Mouse (Mus musculus) megakaryocyte, embryonic 14.5 days (primary cell): ENCODE measurements around the gene Prex1.

Source experiments
- FLI1 ChIP-seq: IDR thresholded peaks from 2 replicates; pipeline ENCODE4 v1.6.1; 2012; ENCODE audit warnings: low read length, inconsistent platforms, mixed read lengths
- GATA1 ChIP-seq: IDR thresholded peaks from 3 replicates; pipeline ENCODE4 v1.6.1; 2012; ENCODE audit warnings: mixed read lengths, low read length, inconsistent platforms, borderline replicate concordance

GRCm38 (mm10) chr2:166720416-166720815, 6.8 kb upstream of the Prex1 start:
- TF ChIP-seq GATA1 = no peak
- TF ChIP-seq FLI1 = no peak
